Mouse (Mus musculus) olfactory bulb, adult 2 months (tissue): Measurements from ENCODE around the gene Stx8.

Source experiments
- CTCF ChIP-seq: fragments of 200-500 bp; IDR thresholded peaks from 2 replicates; pipeline ENCODE4 v1.5.1; 2012; ENCODE audit warnings: low read depth, mild to moderate bottlenecking, low read length, moderate library complexity; ENCODE audit not compliant: insufficient read depth
- POLR2A ChIP-seq: fragments of 200-500 bp; IDR thresholded peaks from 2 replicates; pipeline ENCODE4 v1.6.1; 2012; ENCODE audit warnings: mild to moderate bottlenecking, low read depth, low read length, moderate library complexity; ENCODE audit not compliant: insufficient read depth

GRCm38 (mm10) chr11:68136687-68137086 is 170.7 kb downstream of the Stx8 start:
- no peak for TF ChIP-seq CTCF
- TF ChIP-seq POLR2A = no peak
